Comparison of ENCODE assay signal across 8 mouse cellular contexts in the genomic region with DNA sequence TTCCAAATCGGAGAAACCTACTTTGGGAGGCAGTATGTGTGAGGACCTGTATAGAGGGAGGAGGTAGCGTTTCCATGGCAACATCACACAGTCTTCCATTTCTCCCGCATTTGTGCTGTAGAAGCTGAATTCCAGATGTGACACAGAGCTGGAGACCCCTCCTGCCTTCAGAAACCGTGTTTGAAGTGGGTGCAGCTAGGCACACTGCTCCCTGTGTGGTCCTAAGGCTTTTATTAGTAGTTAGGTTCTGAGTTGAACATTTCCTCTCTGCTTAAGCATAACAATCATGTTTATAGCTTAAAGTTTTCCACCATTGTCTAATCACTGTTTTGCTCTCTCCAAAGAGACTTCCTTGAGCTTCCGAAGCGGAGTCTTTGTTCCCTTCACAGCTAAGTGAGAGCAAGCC. TPM values are rescaled to one million over a fixed set of nuclear protein-coding genes. Genes with fewer than 3 reads are reported as not detected.
A peak's percentile ranks its signal among the peaks of the same experiment; 100 is the strongest.
DNase-seq lines count a peak whose midpoint lies in the region; ATAC-seq and TF ChIP-seq lines count a peak whose summit lies in the region.
"Had no signal": no experiment of that assay in that cellular context is flagged by ENCODE, and none has a peak within 500 bp of the region (broad histone marks: within the 10 kb centered on the region; RNA-seq: fewer than 3 reads in every experiment).

No protein-coding gene starts in this region.

- DNase-seq in R1 (ENCODE audit: low read depth, low spot score), result peak; percentile 99
- no peak for DNase-seq in kidney, postnatal 10 days
- DNase-seq in urinary bladder, postnatal 10 days (ENCODE audit: low spot score), result no peak
- no peak for DNase-seq in spleen, adult 18-20 months
- DNase-seq: right cerebral cortex, postnatal 4 days had no signal

- WGBS in forebrain, embryonic 16.5 days, result 19% methylated on average over 6 of the region's 6 CpGs
- 14% methylated on average over 6 of the region's 6 CpGs for WGBS in limb, embryonic 15.5 days

- TF ChIP-seq CTCF in E14TG2a.4 (conservative IDR thresholded peaks at IDR 0.05; ENCODE audit: low read length), result no peak

- peak overlapping the region; percentile 16; the same call in 1 of the 2 replicates for H3K27ac ChIP-seq in forebrain, embryonic 16.5 days (ENCODE audit: low read length)
- peak overlapping the region; percentile 80 for H3K27ac ChIP-seq in limb, embryonic 15.5 days

- H3K4me3 ChIP-seq in E14TG2a.4 (replicated peaks; ENCODE audit: low read length), result peak overlapping the region; percentile 55; the same call in 1 of the 2 replicates
- H3K4me3 ChIP-seq in forebrain, embryonic 16.5 days (replicated peaks; ENCODE audit: low read length), result no peak overlapping the region
- H3K4me3 ChIP-seq in limb, embryonic 15.5 days, result no peak overlapping the region

- H3K27me3 ChIP-seq in E14TG2a.4 (ENCODE audit: insufficient read depth, low read length), result no peaks in the 10 kb centered on the region
- H3K27me3 ChIP-seq in forebrain, embryonic 16.5 days (replicated peaks; ENCODE audit: control insufficient read depth, insufficient read depth, low read length), result no peaks in the 10 kb centered on the region
- H3K27me3 ChIP-seq in limb, embryonic 15.5 days, result no peaks in the 10 kb centered on the region

- peaks cover 9% of the 10 kb centered on the region; the same call in 1 of the 2 replicates for H3K36me3 ChIP-seq in E14TG2a.4 (ENCODE audit: insufficient read depth, low read length)
- no peaks in the 10 kb centered on the region for H3K36me3 ChIP-seq in forebrain, embryonic 16.5 days (ENCODE audit: control insufficient read depth, insufficient read depth)
- H3K36me3 ChIP-seq in limb, embryonic 15.5 days, result no peaks in the 10 kb centered on the region

- peak; percentile 78 for ATAC-seq in forebrain, embryonic 16.5 days
- peak; percentile 79 for ATAC-seq in limb, embryonic 15.5 days (ENCODE audit: insufficient number of reproducible peaks, low FRiP score, low TSS enrichment, low read depth)

- no peaks in the 10 kb centered on the region for H3K9me3 ChIP-seq in E14TG2a.4 (ENCODE audit: low read length)
- no peaks in the 10 kb centered on the region for H3K9me3 ChIP-seq in forebrain, embryonic 16.5 days (ENCODE audit: control insufficient read depth, low read length)
- no peaks in the 10 kb centered on the region for H3K9me3 ChIP-seq in limb, embryonic 15.5 days

- H3K9ac ChIP-seq in forebrain, embryonic 16.5 days (replicated peaks; ENCODE audit: low read depth, low read length), result no peak overlapping the region
- no peak overlapping the region for H3K9ac ChIP-seq in limb, embryonic 15.5 days

- H3K4me2 ChIP-seq in forebrain, embryonic 16.5 days (ENCODE audit: low read length), result peak overlapping the region; percentile 16; the same call in 1 of the 2 replicates
- H3K4me2 ChIP-seq in limb, embryonic 15.5 days, result 0 out of 2 replicates have a peak overlapping the region, but pooled peaks have one; percentile 19

- peaks cover 98% of the 10 kb centered on the region for H3K4me1 ChIP-seq in E14TG2a.4 (replicated peaks; ENCODE audit: low read depth, low read length)
- peaks cover 27% of the 10 kb centered on the region for H3K4me1 ChIP-seq in forebrain, embryonic 16.5 days (replicated peaks; ENCODE audit: control insufficient read depth, insufficient read depth, low read length)
- peaks cover 66% of the 10 kb centered on the region for H3K4me1 ChIP-seq in limb, embryonic 15.5 days

RNA-seq across cellular contexts. Expression of a gene that starts 29.1 kb away (rescaled TPM):
- polyA plus RNA-seq in forebrain, embryonic 16.5 days (2015; fragmentation: Nextera tagmentation; extraction: Ambion mirVana), result 1.5 and 1.9 TPM in 2 replicates
- polyA plus RNA-seq in limb, embryonic 15.5 days (2015; fragmentation: Nextera tagmentation; extraction: Ambion mirVana), result 4.7 and 5.7 TPM in 2 replicates

RNA-seq across cellular contexts. Expression of a gene that starts 46.8 kb away (rescaled TPM):
- polyA plus RNA-seq in forebrain, embryonic 16.5 days (2015; fragmentation: Nextera tagmentation; extraction: Ambion mirVana), result 5.1 and 5.4 TPM in 2 replicates
- 19.7 and 19.9 TPM in 2 replicates for polyA plus RNA-seq in limb, embryonic 15.5 days (2015; fragmentation: Nextera tagmentation; extraction: Ambion mirVana)
